In the genomic region with DNA sequence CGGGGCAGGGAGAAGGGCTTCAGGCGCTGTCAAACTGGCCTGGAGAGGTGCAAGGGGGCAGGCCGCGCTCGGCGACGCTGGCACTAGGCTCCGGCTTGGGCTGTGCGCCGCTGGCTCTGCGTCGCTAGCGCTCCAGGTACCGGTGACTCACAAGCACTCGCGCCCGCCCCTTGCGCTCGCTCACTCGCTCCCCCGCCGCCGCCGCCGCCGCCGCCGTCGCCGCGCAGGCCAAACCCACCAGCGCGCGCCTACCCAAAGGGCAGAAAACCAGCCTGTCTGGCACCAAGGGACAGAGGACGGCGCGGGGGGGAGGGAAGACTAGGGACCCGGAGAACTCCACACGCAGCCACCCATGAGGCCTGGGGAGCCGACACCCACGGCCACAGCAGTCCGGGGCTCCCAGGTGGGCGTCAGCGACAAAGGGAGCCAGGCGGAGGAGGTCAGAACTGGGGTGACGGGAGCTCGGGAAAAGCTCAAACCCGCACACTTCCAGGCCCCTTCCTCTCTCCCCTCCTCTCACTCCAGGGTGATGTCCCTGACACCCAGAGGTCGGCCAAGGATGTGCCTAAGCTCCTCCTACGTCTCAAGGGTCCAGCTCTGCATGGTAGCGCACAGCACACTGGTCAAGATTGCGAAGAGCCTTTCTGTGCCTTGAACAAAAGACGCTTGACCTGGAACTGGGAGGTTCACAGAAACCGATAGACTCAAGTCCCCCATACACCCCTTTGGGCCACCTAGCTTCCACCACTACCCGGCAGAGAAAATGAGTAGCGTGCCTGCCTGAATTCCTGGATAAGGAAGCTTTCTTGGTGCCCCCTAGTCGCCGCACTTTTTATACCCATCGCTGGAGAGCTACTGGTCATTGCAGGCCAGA, we compare ENCODE assay signal across 8 mouse cellular contexts. TPM values are rescaled to one million over a fixed set of nuclear protein-coding genes. Genes with fewer than 3 reads are reported as not detected.
DNase-seq lines count a peak whose midpoint lies in the region; ATAC-seq and TF ChIP-seq lines count a peak whose summit lies in the region.

Gene Nebl (minus strand): TSS at position 508 of the 874 bp plus-strand sequence.

- TF ChIP-seq CTCF in cortical plate, adult 2 months (IDR thresholded peaks at IDR 0.05; ENCODE audit: extremely low read depth, insufficient read depth, low read length), result 0 out of 2 replicates have a peak, but pooled peaks have one; percentile 7

- DNase-seq in ovary, adult 18-20 months (ENCODE audit: low spot score), result peak; percentile 5
- DNase-seq in ovary, postnatal 10 days (ENCODE audit: low spot score), result no peak
- DNase-seq in heart, adult 8-10 months (ENCODE audit: low spot score), result no peak
- DNase-seq in kidney, postnatal 14 days, result peak; percentile 50
- peak; percentile 70 for DNase-seq in neural tube, embryonic 10.5 days (ENCODE audit: extremely low spot score, low spot score)
- DNase-seq in thymus, postnatal 25 days, result peak; percentile 54

- peaks cover 60% of the 10 kb centered on the region for H3K27me3 ChIP-seq in liver, embryonic 12.5 days (replicated peaks)

- peaks cover 4% of the 10 kb centered on the region; the same call in 1 of the 2 replicates for H3K4me1 ChIP-seq in cortical plate, adult 2 months (ENCODE audit: control insufficient read depth, insufficient read depth, low read length)
- H3K4me1 ChIP-seq in liver, embryonic 12.5 days, result peaks cover 6% of the 10 kb centered on the region; the same call in 1 of the 2 replicates

- peak within 1 kb of the TSS; percentile 65 for H3K4me3 ChIP-seq in cortical plate, adult 2 months (ENCODE audit: insufficient read depth, low read length)
- peak within 1 kb of the TSS; percentile 47 for H3K4me3 ChIP-seq in liver, embryonic 12.5 days

- no peaks in the 10 kb centered on the region for H3K36me3 ChIP-seq in liver, embryonic 12.5 days

- ATAC-seq in liver, embryonic 12.5 days, result peak; percentile 27; the same call in 1 of the 2 replicates

- no peak within 1 kb of the TSS for H3K9ac ChIP-seq in liver, embryonic 12.5 days

- H3K4me2 ChIP-seq in liver, embryonic 12.5 days, result peak within 1 kb of the TSS; percentile 74

- TF ChIP-seq POLR2A in cortical plate, adult 2 months (IDR thresholded peaks at IDR 0.05; ENCODE audit: extremely low read depth, insufficient read depth, low read length), result peak; percentile 64; the same call in 1 of the 2 replicates

- 3% methylated on average over 46 of the region's 59 CpGs for WGBS in liver, embryonic 12.5 days (ENCODE audit: insufficient replicate concordance)

- H3K9me3 ChIP-seq in liver, embryonic 12.5 days (replicated peaks), result no peaks in the 10 kb centered on the region

- peak within 1 kb of the TSS; percentile 82 for H3K27ac ChIP-seq in cortical plate, adult 2 months (ENCODE audit: insufficient read depth, low read length)
- no peak within 1 kb of the TSS for H3K27ac ChIP-seq in liver, embryonic 12.5 days

RNA-seq across cellular contexts. Expression of gene Nebl, which starts in this region (rescaled TPM):
- polyA plus RNA-seq in cortical plate, adult 2 months (2012; rRNA removed), result 36.6 and 46.7 TPM in 2 replicates
- 100 to 1,000 TPM; 292 to 343 (median 327) TPM for total RNA-seq in heart, adult 8-10 months (2022)
- polyA plus RNA-seq in liver, embryonic 12.5 days (2016; fragmentation: Nextera tagmentation; extraction: Ambion mirVana), result 0.41 and 0.49 TPM in 2 replicates

Comparison
In these comparisons a context has a peak if more than half of its experiments do, and no peak if none do; other contexts are left out.
1. RNA of gene Nebl (polyA plus RNA-seq): 36.6 to 46.7 TPM in cortical plate, adult 2 months; 0.41 to 0.49 TPM in liver, embryonic 12.5 days; every median in the first group is over 10 times any median in the second.
2. DNase-seq: peak in ovary, adult 18-20 months (single experiment), kidney, postnatal 14 days (single experiment), neural tube, embryonic 10.5 days (single experiment) and thymus, postnatal 25 days (single experiment); none in ovary, postnatal 10 days (single experiment) and heart, adult 8-10 months (single experiment).
3. Peak in ATAC-seq, H3K4me3 ChIP-seq and H3K4me2 ChIP-seq in liver, embryonic 12.5 days; RNA of the gene not detected or under 1 TPM.